Mouse (Mus musculus) erythroblast, embryonic 14.5 days (primary cell): ENCODE results near the gene D1Ertd622e.

Source experiments
- GATA1 ChIP-seq: IDR thresholded peaks from 2 replicates; pipeline ENCODE4 v1.6.1; 2012; ENCODE audit warnings: low read length, inconsistent platforms, mixed read lengths
- TAL1 ChIP-seq: IDR thresholded peaks from 3 replicates; pipeline ENCODE4 v1.6.1; 2012; ENCODE audit warnings: low read length, inconsistent platforms, mixed read lengths

DNA sequence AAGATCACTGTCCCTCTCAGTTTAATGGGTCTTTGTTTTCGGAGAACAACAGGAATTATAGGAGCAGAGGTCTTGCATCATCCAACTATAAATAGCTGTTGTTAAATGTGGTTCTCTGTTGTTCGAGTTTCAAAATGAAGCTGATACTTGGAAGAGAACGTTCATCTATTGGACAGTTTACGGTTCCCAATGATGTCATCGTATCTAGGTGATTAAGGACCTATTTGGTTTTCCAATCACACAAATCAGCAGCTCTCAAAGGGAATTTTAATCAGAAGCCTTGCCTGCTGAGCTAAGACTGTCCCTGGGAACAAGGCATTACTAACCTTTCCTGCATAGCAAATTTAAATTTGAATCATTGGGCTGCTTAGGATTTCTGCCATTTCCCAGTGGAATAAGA, 31.7 kb downstream of the D1Ertd622e start:
- no peak for TF ChIP-seq GATA1
- no peak for TF ChIP-seq TAL1
